In the genomic region with DNA sequence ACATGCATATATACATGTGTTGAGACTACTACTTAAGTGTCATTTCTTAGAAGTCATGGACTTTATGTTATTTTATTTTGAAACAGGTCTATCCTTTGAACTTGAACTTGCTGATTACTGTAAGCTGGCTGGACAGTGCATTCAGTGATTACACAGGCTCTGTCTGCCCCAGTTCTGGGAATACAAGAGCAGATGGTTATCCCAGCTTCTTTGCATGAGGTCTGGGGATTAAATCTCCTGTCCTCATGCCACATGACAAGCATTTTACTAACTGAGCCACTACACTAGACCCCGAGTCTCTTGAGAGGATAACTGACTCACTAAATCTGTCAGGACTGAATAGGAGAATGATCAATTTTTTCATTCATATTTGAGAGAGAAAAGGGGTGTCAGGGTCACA, we compare ENCODE assay signal across 22 mouse cellular contexts.
DNase-seq lines count a peak whose midpoint lies in the region; ATAC-seq and TF ChIP-seq lines count a peak whose summit lies in the region.
"Had no signal": no experiment of that assay in that cellular context is flagged by ENCODE, and none has a peak within 500 bp of the region (broad histone marks: within the 10 kb centered on the region; RNA-seq: fewer than 3 reads in every experiment).

No protein-coding gene starts in this region.

- H3K9me3 ChIP-seq in hindbrain, postnatal 0 days (ENCODE audit: low read length), result no peaks in the 10 kb centered on the region
- no peaks in the 10 kb centered on the region for H3K9me3 ChIP-seq in hindbrain, embryonic 16.5 days (ENCODE audit: control insufficient read depth, low read length)
- H3K9me3 ChIP-seq: embryonic facial prominence, embryonic 12.5 days; heart, embryonic 15.5 days; intestine, embryonic 15.5 days; limb, embryonic 12.5 days; midbrain, embryonic 12.5 days had no signal

- H3K27me3 ChIP-seq in hindbrain, postnatal 0 days (ENCODE audit: insufficient read depth, low read length), result no peaks in the 10 kb centered on the region
- H3K27me3 ChIP-seq in hindbrain, embryonic 16.5 days (replicated peaks; ENCODE audit: control insufficient read depth, insufficient read depth, low read length), result no peaks in the 10 kb centered on the region
- H3K27me3 ChIP-seq in cerebellum, adult 2 months (ENCODE audit: control insufficient read depth, insufficient read depth, low read length), result no peaks in the 10 kb centered on the region
- H3K27me3 ChIP-seq: embryonic facial prominence, embryonic 12.5 days; heart, embryonic 15.5 days; intestine, embryonic 15.5 days; limb, embryonic 12.5 days; midbrain, embryonic 12.5 days had no signal

- DNase-seq in hindbrain, postnatal 0 days (ENCODE audit: low spot score), result peak; percentile 20
- peak; percentile 30 to 78 for DNase-seq in cerebellum, adult 2 months
- peak; percentile 32 to 62 for DNase-seq in cerebellum, postnatal 25 days
- DNase-seq in MN1 (ENCODE audit: low spot score), result no peak
- DNase-seq in frontal cortex, postnatal 36 days (ENCODE audit: low spot score in 2 of 2), result no peak
- DNase-seq in heart, postnatal 25 days (ENCODE audit: low spot score), result no peak
- DNase-seq: heart, postnatal 4 days; kidney, adult 9 months; kidney, postnatal 14 days; lung, adult 18-20 months; lung, postnatal 14 days; thymus, adult 2 months; thymus, postnatal 4 days had no signal

- TF ChIP-seq POLR2A in cerebellum, adult 2 months (IDR thresholded peaks at IDR 0.05; ENCODE audit: borderline replicate concordance, insufficient read depth, low read length), result no peak

- no peak for TF ChIP-seq CTCF in hindbrain, postnatal 0 days (IDR thresholded peaks at IDR 0.05; ENCODE audit: low read depth)
- TF ChIP-seq CTCF in cerebellum, adult 2 months (IDR thresholded peaks at IDR 0.05; ENCODE audit: borderline replicate concordance, insufficient read depth, low read depth, low read length), result no peak

- intact Hi-C loops in heart, postnatal 25 days (cut with DNase I), result no loop called here

- H3K36me3 ChIP-seq in hindbrain, postnatal 0 days (ENCODE audit: insufficient read depth, low read length), result no peaks in the 10 kb centered on the region
- no peaks in the 10 kb centered on the region for H3K36me3 ChIP-seq in hindbrain, embryonic 16.5 days (ENCODE audit: control insufficient read depth, insufficient read depth, low read length)
- H3K36me3 ChIP-seq: embryonic facial prominence, embryonic 12.5 days; heart, embryonic 15.5 days; intestine, embryonic 15.5 days; limb, embryonic 12.5 days; midbrain, embryonic 12.5 days had no signal

- no peaks in the 10 kb centered on the region for H3K4me1 ChIP-seq in hindbrain, postnatal 0 days (ENCODE audit: insufficient read depth, low read length)
- H3K4me1 ChIP-seq in hindbrain, embryonic 16.5 days (ENCODE audit: control insufficient read depth, insufficient read depth, low read depth, low read length), result no peaks in the 10 kb centered on the region
- H3K4me1 ChIP-seq in cerebellum, adult 2 months (ENCODE audit: control insufficient read depth, insufficient read depth, low read length), result peaks cover 10% of the 10 kb centered on the region; the same call in 1 of the 2 replicates
- H3K4me1 ChIP-seq: embryonic facial prominence, embryonic 12.5 days; heart, embryonic 15.5 days; intestine, embryonic 15.5 days; limb, embryonic 12.5 days had no signal

- 47% methylated on average over 1 of the region's 1 CpGs for WGBS in hindbrain, postnatal 0 days
- WGBS in hindbrain, embryonic 16.5 days, result 60% methylated on average over 1 of the region's 1 CpGs
- WGBS in cerebellum, adult 2 months, result 11% methylated on average over 1 of the region's 1 CpGs

- H3K9ac ChIP-seq in hindbrain, postnatal 0 days (replicated peaks; ENCODE audit: low read length), result no peak overlapping the region
- no peak overlapping the region for H3K9ac ChIP-seq in hindbrain, embryonic 16.5 days (ENCODE audit: low read depth, low read length)
- H3K9ac ChIP-seq: embryonic facial prominence, embryonic 12.5 days; heart, embryonic 15.5 days; hindbrain, embryonic 14.5 days; intestine, embryonic 15.5 days; limb, embryonic 12.5 days; midbrain, embryonic 12.5 days had no signal

- no peak overlapping the region for H3K27ac ChIP-seq in hindbrain, postnatal 0 days
- no peak overlapping the region for H3K27ac ChIP-seq in hindbrain, embryonic 16.5 days (ENCODE audit: low read depth, low read length)
- no peak overlapping the region for H3K27ac ChIP-seq in cerebellum, adult 2 months (ENCODE audit: insufficient read depth, low read length)
- H3K27ac ChIP-seq: embryonic facial prominence, embryonic 12.5 days; heart, embryonic 15.5 days; hindbrain, embryonic 14.5 days; intestine, embryonic 15.5 days; limb, embryonic 12.5 days; midbrain, embryonic 12.5 days; stomach, postnatal 0 days had no signal

- no peak overlapping the region for H3K4me3 ChIP-seq in hindbrain, postnatal 0 days (ENCODE audit: low read length)
- H3K4me3 ChIP-seq in hindbrain, embryonic 16.5 days (ENCODE audit: low read length), result no peak overlapping the region
- H3K4me3 ChIP-seq in cerebellum, adult 2 months (replicated peaks; ENCODE audit: insufficient read depth, low read depth, low read length), result no peak overlapping the region
- H3K4me3 ChIP-seq: embryonic facial prominence, embryonic 12.5 days; heart, embryonic 15.5 days; intestine, embryonic 15.5 days; limb, embryonic 12.5 days; midbrain, embryonic 12.5 days had no signal

- 0 out of 2 replicates have a peak, but pooled peaks have one; percentile 35 for ATAC-seq in hindbrain, postnatal 0 days
- no peak for ATAC-seq in hindbrain, embryonic 16.5 days
- ATAC-seq: intestine, embryonic 15.5 days had no signal

- H3K4me2 ChIP-seq in hindbrain, postnatal 0 days (ENCODE audit: low read depth, low read length), result no peak overlapping the region
- H3K4me2 ChIP-seq in hindbrain, embryonic 16.5 days (ENCODE audit: low read length), result no peak overlapping the region
- H3K4me2 ChIP-seq: embryonic facial prominence, embryonic 12.5 days; heart, embryonic 15.5 days; hindbrain, embryonic 14.5 days; intestine, embryonic 15.5 days; limb, embryonic 12.5 days; liver, embryonic 11.5 days; midbrain, embryonic 12.5 days had no signal

Comparison
In these comparisons a context has a peak if more than half of its experiments do, and no peak if none do; other contexts are left out.
1. DNase-seq: peak in hindbrain, postnatal 0 days (single experiment), cerebellum, adult 2 months (2 of 2) and cerebellum, postnatal 25 days (2 of 2); none in MN1 (single experiment), frontal cortex, postnatal 36 days (0 of 2) and heart, postnatal 25 days (single experiment).